Mouse (Mus musculus) kidney, postnatal 14 days (tissue): ENCODE data around the gene Atp8b3.
A peak's percentile ranks its signal among the peaks of the same experiment; 100 is the strongest.

Experiments
- DNase-seq: peaks from one replicate; pipeline ENCODE4 v3.0.0; 2022; ENCODE audit warnings: mixed read lengths

Gene Atp8b3

DNA sequence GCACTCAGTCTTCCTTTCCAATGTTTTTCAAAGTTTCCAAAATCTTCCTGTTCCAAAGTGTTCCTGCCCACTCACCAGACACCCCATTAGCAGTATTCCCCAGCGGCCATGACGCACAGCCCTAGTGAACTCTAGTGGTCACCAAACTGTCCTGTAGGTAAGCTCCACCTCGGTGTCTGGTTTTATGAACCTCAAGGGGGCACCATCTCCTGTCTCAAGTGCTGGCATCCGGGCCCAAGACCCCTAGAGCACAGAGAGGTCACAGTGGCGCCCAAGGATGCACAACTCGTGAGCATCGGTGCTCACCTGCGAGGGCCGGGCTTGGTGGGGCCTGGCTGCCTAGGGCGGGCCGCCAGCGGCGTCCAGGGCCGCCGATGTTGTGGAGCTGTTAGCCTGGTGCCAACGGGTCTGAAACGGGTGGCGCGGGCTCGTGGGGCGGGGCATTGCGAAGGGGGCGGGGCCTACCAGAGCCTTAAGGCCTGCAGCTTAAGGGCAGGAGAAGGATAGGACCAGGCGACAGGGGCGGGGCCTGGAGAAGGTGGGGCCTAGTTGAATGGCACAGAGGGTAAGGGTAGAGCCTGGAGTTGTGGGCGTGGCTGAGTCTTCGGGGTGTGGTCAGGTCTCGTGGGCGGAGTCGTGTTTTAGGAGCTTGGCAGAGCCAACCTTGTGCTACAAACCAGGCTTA lies at the start of gene Atp8b3:
TSS of gene Atp8b3 (minus strand) at position 415 of the 685 bp plus-strand sequence.
- peak; percentile 87 for DNase-seq

DNA sequence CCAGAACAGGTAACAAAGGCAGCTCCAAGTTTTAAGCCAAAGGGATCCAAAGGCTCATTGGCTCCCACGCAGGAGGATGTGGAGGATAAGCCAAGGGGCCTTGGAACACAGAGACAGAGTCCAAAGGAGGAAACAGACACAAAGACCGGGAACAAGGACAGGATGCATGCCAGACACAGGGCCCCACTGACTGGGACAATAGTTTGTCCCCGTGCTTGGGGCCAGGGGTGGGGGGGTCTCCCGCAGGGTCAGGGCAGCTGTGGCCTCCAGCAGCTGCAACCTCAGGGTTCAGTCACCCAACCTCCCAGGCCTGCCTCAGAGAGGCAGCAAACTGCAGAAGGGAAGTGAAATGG lies 48.4 kb upstream of the Atp8b3 start:
- peak; percentile 78 for DNase-seq

DNA sequence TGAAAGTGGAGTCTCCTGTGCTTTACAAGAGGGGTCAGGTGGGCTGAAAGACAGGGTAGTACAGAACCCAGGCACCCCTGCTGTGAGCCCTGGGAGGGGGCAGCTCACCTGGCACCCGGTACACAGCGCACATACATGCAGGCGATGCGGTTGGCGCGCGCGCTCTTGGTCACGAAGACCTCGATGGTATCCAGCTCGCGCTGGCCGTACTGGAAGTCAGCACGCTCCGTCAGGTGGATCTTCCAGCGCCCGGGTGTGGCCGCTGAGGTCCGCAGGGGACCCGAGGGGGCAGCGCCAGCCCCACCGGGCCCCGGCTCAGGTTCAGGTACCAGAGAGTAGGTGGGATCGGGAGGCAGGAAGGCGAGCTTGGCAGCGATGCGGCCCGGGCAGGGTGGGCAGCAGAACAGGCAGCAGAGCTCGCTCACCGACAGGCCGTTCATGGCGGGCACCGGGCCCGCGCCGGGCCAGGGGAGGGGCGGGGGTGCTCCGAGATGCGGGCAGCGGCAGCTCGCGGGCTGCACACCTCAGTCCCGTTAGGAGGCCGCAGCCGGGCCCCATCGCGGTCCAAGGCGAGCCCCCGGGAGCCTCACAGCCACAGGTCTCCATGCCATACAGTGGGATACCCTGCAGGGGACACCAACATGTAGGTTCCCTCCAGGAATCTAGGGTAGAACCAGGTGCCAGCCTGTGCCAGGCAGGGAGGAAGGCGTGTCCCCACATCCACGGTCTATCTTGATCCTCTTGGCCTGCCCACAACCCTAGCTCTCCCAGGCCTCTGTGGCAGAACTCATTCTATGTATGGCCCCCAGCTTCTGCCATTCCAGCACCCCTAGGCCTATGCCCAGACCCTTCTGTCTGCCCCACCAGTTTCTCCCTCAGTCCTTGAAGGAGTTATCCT lies 47.7 kb upstream of the Atp8b3 start:
- no peak for DNase-seq

DNA sequence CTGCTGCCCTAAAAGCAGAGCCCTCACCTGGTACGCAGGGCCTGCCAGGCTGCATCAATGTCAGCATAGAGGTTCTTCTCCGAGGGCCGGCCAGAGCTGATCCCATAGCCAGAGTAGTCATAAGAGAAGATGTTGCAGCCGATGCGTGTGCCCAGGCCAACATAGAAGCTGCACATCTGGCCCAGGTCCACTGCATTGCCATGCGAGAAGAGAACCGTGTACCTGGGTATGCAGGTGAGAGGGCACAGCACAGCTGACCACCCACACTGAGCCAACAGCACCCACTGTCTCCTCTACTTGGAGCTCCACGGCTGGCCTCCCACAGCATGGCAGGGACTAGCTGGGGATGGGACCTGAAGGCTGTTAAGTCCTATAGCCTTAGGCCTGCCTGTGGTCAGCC lies 46.7 kb upstream of the Atp8b3 start:
- no peak for DNase-seq

DNA sequence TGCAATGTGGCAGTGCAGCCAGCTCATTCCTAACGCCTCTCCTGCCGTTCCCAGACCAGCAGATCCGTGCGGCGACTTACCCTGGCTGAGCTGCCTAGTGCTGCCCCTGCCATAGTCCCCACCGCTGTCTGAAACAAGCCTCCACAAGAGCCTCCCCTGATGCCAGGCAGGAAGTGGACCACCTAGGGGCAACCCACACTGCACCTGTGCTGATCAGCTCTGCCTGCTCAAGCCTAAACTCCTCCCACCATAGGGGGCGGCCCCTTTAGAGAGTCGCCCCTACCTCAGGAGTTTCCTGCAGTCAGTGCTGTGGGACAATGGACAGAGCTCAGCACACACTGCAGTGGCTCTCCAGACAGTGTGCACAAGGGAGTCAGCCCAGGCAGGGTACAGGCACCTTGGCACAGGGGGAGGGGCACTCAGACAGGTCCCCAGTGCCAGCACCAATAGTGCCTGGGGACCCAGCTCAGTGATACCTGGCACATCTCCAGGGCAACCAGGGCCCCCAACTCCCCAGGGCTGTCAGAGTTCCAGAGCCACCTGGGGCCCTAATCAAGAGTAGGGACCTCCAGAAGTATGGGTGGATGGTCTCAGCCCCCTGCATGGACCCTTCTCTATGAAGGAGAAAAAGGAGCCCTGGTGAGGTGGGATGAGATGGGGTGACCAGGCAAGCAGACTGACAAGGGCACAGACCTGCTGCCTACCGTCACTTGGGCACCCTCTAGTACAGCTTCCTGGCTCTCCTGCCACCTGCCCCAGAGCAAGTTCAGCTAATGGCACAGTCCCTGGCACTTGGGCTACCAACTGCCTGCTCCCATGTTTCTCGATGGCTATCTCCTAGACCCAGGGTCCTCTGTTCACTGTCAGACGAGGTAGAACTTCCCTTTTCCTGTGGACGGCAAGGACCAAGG lies 46.0 kb upstream of the Atp8b3 start:
- peak; percentile 19 for DNase-seq

DNA sequence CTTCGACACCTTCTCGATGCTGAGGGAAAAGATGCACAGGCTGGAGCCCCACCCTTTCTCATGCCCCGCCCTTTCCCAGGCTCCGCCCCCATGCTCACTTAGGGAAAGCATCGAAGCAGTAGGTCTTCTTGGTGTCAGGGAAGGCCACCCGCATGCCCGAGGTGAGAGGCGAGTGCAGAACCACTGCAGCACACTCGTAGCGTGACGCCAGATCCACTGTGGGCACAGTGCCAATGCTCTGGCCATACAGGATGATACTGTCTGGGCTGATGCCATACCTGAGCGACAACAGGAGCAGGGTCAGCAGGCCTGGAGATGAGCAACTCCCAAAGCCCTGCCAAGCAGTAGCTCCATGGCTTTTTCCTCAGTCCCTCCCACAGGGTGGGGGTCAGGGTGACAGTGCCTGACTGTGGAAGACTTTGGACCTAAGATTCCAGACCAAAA lies 45.1 kb upstream of the Atp8b3 start:
- DNase-seq, result peak; percentile 76

DNA sequence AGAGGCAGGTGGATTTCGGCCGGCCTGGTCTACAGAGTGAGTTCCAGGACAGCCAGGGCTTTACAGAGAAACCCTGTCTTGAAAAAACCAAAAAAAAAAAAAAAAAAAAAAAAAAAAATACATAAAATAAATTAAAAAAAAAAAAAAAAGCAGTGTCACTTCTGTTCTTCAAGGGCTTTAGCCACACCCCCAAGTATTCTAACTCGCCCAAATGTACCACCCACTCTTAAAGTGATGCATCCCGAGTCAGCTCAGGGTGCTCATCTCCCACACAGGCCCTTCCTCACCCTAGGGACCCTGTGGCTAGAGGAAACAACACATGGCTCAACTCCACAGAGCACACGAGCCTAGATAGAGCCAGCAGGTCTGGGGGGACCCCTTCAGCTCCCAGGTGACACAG lies 44.1 kb upstream of the Atp8b3 start:
- no peak for DNase-seq

DNA sequence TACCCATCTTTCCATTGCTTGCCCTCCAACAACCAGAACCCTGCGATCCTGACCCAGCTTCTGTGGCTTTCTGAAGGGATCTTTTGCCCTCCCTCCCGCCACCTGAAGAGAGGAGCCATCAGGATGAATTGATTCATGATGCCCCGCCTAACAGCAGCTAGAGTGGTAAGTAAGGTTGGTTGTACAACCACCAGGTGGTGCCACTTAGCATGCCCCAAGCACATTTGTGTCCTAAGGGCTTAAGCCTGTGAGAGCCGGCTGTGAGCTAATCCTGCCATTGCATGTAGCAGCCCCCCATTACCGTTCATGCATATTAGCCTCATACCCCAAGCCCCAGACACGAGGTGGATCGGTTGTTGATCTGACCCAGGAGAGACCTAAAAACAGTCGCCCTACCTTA lies 40.0 kb upstream of the Atp8b3 start:
- DNase-seq, result peak; percentile 80

DNA sequence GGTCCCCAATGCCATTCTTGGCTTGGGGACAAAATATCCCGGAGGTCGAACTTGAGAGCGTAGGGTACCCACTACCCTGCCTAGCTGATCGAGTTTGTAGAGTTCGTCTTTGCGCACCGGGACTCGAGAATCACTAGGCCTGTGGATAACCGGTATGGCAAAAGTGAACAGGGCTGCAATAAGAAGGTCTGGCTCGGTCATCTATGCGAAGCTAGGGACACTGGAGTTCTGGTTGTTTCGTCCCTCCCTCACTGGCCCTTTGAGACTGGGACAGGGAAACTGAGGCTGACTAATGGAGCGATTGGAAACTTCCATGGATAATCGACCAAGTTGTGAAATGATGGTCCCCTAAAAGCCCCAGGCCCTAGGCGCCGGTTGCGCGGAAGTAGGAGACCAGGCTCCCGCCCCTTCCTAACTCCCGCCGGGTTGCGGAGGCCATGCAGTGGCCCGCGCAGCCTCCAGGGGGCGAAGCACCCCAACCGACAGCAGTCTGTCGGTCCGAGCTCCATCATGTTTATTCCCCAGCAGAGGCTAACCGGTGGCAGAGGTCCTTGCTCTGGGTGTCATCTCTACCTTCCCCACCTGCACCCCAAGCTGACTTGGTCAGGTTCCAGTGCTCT lies 39.3 kb upstream of the Atp8b3 start:
- DNase-seq, result peak; percentile 92

DNA sequence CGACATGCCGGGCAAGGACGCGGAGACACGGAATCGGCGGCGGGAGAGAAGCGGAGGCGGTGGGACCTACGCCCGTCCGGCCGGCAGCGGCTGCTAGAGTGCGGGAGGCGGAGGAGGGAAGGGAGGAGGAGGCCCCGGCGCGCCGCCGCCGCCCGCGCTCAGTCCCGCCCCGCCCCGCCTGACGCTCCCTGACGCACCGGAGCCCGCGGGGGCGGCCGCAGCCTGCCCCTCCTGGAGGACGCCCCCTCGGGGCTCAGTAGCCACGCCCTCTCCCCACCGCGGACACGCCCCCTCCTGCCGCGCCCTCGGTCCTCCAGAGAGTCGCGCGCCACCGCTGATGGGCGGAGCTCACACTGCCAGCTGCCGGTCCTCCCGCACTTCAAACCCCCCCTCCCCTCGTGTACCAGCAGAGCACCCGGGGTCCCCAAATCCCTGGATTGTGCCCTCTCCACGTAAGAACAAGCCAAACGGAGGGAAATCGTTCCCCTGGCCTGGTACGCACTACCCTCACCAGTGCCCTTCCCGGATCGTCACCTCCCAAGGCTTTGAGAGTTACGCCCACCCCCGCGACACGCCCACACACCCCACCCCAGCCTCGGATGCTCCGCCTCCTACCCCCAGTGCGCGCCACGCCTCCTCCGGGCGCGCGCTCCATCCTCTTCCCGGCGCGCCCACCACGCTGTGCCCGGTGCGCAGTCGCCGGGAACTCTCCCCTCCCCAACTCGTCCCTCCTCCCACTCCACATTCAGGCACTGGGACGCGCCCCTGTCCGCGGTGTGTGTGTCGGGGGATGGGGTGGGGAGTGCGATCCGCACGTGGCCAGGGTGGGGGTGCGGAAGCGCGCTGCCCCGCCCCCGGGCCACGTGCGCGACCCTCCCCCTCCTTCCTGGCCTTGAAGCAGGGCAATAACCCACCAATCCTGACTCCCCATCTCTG lies 38.5 kb upstream of the Atp8b3 start, which contains the start of gene Klf16:
TSS of gene Klf16 (minus strand) at position 127 of the 936 bp plus-strand sequence.
- peak; percentile 98 for DNase-seq

DNA sequence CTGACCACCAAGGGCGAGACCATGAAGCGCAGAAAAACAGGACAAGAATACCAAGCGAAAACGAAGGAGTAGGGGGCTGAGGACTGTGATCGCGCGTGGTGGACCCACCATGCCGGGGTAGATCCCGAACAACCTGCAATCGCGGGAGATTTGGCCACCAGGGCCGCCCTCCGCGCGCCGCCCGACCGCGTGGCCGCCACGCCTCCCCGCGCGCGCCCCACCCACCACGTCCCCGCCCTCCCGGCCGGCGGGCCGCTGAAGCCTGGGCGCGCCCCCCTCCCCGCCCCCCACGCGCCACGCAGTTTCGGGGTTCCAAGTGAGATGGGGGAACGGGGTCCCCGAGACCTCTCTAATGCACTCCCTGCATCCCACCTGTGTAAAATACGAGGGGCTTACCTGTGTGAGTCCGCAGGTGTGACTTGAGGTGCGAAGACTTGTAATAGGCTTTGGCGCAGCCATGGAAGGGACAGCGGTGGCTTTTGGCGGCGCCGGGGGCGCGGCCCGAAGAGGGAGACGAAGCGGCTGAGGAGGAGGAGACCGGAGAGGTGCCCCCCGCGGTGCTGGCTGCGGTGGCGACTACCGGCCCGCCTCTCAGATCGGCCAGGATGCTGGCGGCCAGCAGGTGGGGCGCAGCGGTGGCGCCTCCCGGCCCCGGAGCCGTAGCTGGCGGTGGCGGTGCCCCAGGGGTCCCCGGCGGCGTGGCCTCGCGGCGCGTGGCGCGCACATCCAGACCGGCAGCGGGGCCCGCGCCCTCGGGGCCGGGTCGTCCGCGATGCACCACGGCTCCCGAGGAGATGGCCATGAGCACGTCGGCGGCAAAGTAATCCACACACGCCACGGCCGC lies 37.6 kb upstream of the Atp8b3 start:
- peak; percentile 77 for DNase-seq

DNA sequence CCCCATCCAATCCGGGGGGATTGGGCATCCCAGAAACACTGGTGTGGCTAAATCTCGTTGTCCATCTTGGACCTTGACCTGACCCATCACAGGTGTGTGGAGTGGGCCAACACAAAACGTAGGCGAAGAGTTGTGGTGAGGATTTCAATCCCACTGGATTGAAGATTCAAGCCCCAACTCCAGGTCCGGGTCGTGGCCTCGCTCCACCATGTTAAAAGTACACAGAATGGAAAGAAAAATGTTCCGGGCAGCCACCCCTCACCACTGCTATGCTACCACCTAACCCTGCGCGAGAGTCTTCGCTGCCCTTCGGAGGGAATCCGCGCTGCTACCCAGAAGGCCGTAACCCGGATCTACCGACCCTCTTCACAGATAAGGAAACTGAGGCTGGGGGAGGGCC lies 37.0 kb upstream of the Atp8b3 start:
- no peak for DNase-seq

DNA sequence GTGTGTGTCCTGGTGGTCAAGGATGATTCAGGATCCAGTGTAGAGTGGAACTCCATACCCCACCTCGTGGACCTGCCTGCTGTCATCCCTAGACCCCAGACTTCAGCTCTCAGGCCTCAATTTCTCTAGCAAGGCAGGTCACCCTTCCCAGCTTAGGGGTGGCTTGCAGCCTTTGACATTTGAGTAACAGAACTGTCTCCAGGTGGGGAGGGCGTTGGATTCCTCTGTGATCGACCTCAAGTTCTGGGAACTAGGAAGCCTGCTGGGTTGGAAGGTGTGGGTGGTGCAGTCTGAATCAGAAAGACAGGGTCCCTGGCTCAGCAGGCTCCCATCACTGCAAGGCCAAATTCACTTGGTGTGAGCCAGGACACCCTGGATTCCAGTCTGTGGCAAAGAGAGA lies 36.0 kb upstream of the Atp8b3 start:
- DNase-seq, result no peak

DNA sequence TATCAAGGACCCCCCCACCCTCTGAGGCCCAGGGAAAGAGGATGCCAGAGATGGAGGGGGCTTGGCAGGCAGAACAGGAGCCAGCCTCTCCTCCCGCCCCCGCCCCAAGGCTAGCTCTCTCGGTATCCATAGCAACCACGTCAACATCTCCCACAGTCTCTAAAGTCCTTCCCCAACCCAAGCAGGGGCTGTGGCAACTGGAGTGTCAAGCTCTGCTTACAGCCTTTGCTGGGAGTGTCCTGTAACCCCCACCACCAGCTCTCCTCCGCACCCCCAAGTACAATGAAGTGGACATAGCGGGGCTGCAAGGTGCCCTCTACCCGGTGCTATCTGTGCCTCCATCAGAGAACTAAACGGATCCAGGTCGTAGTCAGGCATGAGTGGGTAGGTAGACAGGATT lies 35.0 kb upstream of the Atp8b3 start:
- DNase-seq, result no peak

DNA sequence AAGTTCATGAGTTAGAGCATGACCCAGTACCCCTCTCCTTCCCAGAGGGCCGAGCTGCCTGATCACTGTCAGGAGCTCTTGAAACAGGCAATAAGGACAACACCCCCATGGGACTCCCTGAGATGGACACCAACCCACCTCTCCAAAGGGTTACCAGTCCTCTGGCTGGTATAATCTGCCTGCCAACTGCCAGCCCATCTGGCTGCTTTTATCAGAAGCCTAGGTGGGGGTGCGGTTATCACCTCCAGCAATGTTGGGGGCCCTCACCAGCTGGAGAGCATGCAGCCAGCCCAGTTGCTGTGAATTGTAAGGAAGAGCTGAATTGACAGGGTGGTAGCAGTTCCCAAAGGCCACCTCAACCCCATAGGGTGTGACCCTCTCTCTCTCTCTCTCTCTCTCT lies 33.6 kb upstream of the Atp8b3 start:
- DNase-seq, result no peak

DNA sequence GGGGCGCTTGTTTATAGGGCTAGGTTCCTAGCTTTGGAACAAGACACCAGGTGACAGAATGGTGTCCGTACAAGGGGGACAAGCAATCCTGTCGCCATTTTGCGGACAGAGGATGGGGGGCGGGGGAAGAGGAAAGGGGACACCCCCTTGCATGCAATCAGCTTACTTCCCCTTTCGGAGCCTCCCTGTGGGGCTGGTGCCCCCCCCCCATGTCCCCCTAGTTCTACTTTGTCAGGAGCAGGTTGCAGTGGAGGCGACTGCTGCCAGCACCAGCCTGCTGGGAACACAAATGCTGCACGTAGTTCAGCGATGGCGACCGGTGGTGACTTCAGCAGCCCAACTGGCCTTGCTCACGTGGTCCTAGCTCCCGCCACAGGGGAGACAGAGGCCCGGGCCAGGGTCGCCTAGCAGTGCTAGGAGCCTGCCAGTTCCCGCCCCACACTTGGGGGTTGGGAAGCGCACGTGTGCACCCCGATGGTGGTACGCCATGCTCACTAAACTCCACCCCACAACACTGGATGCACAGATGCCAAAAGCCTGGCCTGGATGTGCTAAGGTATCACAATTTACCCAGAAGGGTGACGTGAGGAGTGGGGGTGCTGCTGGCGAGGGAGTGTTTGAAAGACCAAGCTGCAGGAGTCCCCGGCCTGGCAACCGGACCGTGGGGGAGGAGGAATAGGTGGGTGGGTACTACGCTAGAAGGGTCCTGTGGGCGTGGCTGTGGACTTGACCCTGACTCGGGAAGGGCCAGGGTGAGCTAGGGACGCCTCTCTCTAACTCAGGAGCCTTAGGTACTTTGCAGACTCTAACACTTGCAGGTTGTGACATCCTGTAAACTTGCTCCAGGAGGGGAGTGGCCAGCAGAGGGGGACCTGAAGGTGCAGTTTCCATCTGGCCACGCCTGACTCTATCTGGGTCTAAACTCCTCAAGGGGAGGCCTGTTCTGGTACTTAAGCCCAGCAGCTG lies 32.2 kb upstream of the Atp8b3 start:
- DNase-seq, result no peak

DNA sequence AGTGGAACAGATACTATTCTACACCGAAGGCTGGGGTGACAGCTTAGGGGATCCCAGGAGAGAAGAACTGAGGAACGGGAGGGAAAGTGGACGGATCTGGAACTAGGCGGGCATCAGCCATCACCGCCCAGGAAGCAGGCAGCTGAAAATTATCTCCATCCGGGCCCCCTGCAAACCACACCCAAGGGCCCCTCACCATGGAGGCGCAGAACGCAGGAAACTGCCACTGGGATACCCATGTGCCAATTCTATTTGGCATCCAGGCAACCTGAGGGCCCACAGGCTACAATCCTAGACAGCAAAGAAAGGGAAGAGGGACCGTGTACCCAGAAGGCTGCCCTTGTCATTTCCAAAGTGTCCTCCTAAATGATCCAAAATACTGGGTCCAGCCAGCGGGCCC lies 31.5 kb upstream of the Atp8b3 start:
- DNase-seq, result no peak

DNA sequence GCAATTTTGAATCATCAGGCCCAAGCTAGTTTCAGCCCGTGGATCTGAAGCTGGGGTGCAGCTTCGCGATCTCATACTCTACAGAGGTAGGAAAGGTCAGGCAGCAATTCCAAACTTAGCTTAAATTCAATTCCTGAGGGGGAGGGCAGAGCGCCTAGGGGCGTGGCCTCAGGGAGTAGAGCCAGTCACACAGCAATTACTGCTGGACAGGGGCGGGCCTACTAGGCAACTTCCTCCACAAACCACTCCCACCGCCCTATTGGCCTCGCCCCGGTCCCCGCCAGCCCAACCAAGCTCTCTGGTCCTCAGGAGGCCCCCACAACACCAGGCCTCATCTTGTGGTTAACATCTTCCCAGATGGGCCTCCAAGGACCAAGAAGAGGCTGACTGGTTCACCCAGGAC lies 30.7 kb upstream of the Atp8b3 start:
- peak; percentile 73 for DNase-seq

DNA sequence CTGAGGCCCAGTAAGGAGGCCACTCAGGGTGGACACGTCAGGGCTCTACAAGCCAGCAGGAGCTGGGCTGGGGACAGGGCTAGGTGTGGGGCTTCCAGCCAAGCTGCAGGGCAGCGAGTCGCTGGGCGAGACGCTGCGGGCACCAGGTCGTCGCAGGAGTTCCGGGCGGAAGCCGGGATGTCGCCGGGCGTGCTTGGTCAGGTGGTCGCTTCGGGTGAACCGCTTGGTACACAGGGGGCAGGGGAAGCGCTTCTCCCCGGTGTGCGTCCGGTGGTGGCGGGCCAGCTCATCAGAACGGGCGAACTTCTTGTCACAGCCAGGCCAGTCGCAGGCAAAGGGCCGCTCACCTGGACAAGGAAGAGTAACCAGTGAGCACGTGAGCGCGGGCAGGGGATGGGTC lies 30.0 kb upstream of the Atp8b3 start:
- DNase-seq, result no peak
